Mouse (Mus musculus): ENCODE measurements at regions not wholly inside any gene's neighbourhood (a gene's known extent, or its start where the extent isn't known, plus 50 kb on each side); places are given as distances from the start of the nearest gene placed in this dataset.
"Not testable (repeated sequence)": the region's sequence is repeated elsewhere in the genome, so short reads cannot be mapped to it uniquely, and the experiment has no call there.

- DNase-seq (ENCODE audit: low read depth, low spot score), result not testable (repeated sequence)
Measured at GRCm38 (mm10) chr17:13432256-13432655, 77.9 kb downstream of the Tcp10c start.

DNA sequence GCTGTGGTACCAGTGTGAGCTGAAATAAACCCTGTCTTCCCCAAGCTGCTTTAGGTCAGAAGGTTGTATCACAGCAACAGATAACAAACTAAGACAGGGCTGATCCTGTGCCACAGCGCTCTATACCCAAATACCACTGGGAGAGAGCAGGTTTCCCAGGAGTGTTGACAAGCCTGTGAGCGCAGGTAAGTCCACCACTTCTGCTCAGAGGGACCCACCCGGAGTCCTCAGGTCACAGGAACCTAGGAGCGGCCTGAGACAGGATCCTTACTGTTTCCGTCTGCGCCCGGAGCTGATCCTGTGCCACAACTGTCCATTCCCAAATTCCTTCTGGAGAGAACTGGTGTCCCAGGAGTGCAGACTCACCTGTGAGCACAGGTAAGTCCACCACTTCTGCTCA, 79.8 kb downstream of the Tcp10c start:
- not testable (repeated sequence) for DNase-seq (ENCODE audit: low read depth, low spot score)

DNA sequence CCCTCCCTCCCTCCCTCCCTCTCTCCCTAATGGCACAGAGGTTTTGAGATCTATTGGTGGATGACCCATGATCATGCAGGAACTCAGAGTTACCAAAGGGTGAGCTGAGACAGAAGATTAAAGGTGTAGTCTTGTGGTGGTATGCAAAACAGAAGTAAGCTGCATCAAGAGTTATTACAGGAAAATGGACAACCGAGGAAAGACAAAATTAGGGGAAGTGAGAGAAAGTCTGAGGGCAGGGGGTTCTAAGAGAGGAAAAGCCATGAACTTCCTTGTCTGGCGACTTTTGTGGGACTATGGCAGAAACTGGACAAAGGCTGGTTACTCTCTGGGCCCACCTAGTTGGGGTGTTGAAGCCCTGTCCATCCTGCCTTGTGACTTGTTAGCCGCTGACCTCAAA, 84.4 kb downstream of the Tcp10c start:
- not testable (repeated sequence) for DNase-seq (ENCODE audit: low read depth, low spot score)

DNA sequence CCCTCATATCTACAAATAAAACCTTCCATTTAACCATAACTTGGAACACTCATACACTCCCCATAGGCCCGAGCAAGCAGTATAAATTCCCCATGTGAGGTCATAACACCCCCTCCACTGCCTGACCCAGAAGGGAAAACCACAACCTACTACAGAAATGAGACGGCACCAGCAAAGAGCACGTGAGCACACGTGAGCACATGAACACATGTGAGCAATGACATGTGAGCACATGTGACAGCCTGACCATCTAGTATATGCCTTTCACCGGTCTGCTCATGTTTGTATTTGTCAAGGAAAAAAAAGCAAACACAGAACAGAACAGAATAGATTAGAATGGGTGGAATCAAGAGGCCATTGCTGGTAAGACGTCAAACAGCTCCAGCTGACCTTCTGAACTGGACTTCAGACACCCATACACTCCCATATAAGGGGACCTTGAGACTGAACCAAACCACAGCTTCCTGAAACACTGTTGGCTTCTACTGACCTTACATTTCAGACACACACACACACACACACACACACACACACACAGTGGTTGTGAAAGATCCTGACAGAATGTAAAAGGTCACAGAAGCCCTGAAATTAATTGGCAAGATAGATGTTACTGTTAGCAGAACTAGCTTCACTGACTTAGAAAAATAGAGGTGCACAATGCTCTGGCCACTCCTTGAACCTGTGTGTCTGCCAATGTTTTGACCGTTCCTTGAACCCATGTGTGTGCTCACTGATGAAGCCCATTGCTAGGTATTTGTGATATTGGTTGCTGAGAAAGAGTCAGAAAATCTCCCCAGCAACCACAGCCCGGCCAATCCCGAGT, 86.5 kb downstream of the Tcp10c start:
- not testable (repeated sequence) for DNase-seq (ENCODE audit: low read depth, low spot score)

GRCm38 (mm10) chr17:13442229-13442628, 87.9 kb downstream of the Tcp10c start:
- DNase-seq (ENCODE audit: low read depth, low spot score), result not testable (repeated sequence)

DNA sequence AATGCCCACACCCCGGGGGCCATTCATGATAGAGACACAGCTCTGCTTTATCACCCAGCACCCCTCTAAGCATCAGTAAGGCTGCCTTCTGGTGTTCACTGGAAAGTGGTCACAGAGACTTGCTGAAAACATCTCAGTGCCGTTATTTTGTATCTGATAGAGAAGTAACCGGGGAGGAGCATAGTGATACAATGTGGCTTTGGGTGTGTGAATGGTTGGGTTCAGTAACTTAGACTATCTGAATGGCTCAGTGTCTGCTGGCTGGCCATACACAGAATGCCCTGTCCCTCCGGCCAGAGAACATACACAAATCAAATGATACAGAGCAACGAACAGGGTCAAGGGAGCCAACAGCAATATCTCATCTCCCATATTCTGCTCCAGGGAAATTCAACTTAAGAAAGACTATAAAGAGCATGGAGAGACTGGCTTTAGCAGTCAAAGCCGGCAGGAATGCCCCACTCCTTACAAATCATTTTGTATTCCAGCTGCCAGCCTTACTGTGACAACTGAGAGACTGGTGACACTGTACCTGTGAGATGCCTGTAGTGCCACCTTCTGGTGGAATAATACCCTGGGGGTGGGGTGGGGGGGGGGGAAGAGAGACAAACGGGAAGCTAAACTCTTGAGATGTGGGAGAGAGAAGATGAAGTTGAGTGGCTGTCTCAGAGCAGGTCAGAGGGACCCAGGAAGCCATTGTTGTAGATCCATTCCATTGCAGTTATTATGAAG, 102.7 kb downstream of the Tcp10c start:
- not testable (repeated sequence) for DNase-seq (ENCODE audit: low read depth, low spot score)

DNA sequence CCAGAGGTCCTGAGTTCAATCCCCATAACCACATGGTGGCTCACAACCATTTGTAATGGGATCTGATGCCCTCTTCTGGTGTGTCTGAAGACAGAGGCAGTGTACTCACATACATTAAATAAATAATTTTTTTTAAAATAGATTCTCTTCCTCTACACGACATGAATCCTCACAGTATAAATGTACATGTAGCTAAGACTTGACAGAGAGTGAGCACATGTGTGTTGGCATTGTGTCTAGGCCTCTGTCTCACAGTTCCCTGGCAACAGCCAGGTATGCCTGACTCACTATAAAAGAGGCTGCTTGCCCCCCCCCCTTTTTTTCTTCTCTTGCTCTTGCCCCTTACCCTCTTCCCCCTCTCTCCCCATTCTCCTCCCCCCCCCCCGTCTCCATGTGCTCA, 103.6 kb downstream of the Tcp10c start:
- DNase-seq (ENCODE audit: low read depth, low spot score), result not testable (repeated sequence)

DNA sequence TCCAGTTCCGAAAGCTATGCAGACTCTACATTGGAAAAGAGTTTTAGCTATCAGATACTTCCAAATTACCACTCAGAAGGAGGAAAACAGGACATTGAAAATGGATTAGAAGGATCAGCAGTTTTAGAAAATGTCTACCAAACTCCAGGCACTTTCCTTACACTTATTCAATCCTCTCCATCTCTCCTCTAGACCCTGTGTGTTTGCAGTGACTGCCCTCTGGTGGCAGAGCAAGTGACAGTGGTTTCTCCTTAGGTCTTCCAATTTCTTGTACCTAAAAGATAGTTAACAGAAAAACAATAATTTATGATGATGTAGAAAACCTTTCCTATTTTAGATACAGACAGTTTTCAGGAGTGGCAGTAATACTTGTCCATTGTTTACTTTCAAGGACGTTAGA, 104.4 kb downstream of the Tcp10c start:
- not testable (repeated sequence) for DNase-seq (ENCODE audit: low read depth, low spot score)

DNA sequence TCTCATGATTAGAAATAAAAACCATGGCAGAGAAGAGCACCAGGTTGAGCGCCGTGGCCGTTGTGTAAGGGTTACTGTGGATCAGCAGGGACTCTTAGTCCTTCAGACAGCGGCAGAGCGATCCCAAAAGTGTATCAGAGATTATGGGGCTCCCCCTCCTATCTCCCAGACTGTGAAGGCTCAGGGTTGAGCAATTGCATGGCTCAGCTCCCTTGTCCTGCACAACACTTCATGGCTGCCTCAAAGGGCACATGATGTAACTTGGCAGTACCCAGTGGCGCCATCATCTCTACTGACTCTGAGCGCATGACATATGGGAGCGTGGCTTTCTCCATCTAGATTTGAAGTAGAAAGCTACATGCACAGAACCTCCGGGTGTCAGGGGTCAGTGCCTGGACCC, 108.3 kb downstream of the Tcp10c start:
- not testable (repeated sequence) for DNase-seq (ENCODE audit: low read depth, low spot score)

- DNase-seq (ENCODE audit: low read depth, low spot score), result not testable (repeated sequence)
Measured at GRCm38 (mm10) chr17:13465822-13466221, 111.5 kb downstream of the Tcp10c start.

DNA sequence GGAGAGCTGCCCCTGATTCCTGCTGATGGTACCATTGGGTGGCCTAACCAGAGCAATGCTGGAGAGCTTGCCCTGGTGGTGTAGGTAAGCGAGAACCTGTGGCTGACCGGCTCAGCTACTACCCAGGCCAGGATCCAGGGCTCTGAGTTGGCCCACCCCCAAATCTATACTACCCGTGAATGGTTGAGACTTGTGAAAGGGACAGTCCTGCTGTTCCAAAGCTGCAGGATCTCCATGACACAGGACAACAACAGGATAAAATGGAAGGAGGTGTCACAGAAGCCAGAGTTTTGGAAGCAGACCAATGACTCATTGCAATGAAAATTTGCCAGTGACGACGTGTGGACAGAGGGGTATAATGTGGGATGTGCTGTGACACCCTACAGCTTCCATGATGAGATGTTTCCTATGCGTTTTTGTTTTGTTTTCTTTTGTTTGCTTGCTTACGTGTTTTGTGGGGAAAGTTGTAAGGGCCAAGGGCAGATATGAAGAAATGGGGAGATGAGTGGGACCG, 115.6 kb downstream of the Tcp10c start:
- DNase-seq (ENCODE audit: low read depth, low spot score), result not testable (repeated sequence)

DNA sequence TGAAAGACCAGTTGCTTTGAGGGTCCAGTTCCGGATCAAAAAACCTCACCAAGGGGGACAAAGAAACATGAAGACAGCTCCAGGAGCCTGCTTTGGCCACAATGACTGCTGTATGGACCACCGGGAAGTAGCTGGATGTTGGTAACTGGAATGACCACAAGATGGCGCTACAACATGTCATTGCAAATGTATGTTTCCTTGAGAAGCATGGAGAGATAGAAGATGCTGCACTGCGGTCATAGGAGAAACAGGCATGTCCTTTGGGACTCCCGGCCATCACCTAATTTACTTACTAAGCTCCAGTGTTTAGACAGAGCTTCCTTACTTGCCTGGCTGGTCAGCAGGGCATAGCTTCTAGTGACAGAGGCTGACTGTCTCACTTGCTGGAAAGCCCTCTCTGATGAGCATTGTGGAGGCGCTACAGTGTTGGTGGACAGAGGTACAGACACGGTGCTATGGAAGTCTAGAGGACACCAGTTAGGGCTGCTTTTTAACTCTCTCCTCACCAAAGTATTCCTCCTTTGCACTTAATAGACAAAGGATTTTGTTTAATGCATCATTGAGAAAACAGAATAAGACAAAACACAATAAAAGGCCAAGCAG, 118.2 kb downstream of the Tcp10c start:
- peak; percentile 57 for DNase-seq (ENCODE audit: low read depth, low spot score)

- DNase-seq (ENCODE audit: low read depth, low spot score), result no peak
Measured at GRCm38 (mm10) chr17:13474310-13475094, 120.1 kb downstream of the Tcp10c start.

GRCm38 (mm10) chr17:13478866-13479571, 124.6 kb downstream of the Tcp10c start:
- no peak for DNase-seq (ENCODE audit: low read depth, low spot score)

- no peak for DNase-seq (ENCODE audit: low read depth, low spot score)
Measured at GRCm38 (mm10) chr17:13479572-13480063, 125.2 kb downstream of the Tcp10c start.

- DNase-seq (ENCODE audit: low read depth, low spot score), result no peak
Measured at GRCm38 (mm10) chr17:13481445-13482085, 127.2 kb downstream of the Tcp10c start.

DNA sequence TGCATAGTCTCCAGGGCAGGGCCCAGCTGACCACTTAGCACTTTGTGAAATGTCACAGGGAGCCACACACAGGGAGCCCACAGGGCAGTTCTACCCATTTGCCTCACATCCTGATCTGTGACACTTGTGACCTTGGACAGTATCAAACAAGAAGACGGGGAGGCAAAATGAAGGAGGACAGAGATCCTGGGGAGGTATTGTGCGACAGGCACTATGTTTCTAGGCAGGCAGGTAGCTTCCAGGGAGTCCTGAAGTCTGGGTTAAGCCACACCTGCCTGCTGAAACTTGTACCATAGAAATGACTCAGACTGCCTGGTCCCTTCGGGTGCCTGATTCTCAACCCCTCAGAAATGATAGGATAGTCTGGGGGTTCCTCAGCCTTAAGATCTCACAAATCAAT, 127.8 kb downstream of the Tcp10c start:
- DNase-seq (ENCODE audit: low read depth, low spot score), result no peak

DNA sequence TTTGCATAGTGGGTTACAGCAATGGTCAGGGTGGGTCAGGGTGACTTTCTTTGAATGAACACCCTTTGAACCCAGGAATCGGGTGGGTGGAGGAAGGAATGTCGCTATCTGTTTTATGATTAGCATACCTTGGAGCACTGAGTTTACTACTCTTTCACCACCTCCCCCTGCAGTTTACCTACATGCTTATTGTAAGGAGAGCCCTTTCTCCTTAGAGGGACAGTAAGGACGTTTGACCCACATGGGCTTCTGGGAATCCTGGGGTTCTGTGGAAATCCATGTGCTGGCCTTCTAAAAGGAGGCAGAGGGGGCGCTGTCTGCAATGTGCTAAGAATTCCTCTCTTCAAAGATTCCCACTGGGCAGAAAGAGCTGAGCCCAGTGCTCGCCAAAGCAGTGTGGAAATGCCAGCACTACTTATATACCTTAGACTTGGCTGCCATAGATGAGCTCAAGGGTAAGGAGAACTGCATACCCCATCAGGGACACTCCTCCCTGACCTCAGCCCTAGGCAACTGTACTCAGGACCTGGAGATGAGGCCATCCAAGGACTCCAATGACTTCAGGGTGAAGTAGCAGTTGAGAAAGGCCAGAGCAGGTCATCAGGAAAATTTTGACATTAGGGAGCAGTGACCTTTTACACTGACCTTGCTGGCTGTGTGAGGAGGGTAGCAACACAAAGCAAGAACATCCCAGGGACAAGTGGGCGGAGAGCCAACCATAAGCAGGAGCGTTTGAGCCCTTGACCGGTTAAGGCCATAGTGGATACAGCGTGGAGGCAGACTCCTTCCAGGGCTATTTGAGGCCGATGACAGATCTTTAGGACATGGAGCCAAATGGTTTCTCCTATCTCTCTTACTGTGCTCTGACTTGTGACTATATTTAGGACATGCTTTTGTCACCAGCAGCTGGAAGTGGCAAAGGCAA, 133.2 kb downstream of the Tcp10c start:
- DNase-seq (ENCODE audit: low read depth, low spot score), result no peak

Data from brain, embryonic 18.5 days (tissue).